Mouse (Mus musculus): ENCODE measurements around the gene Tas2r126.
"Not testable (repeated sequence)": the region's sequence is repeated elsewhere in the genome, so short reads cannot be mapped to it uniquely, and the experiment has no call there.

Tas2r126 gene

DNA sequence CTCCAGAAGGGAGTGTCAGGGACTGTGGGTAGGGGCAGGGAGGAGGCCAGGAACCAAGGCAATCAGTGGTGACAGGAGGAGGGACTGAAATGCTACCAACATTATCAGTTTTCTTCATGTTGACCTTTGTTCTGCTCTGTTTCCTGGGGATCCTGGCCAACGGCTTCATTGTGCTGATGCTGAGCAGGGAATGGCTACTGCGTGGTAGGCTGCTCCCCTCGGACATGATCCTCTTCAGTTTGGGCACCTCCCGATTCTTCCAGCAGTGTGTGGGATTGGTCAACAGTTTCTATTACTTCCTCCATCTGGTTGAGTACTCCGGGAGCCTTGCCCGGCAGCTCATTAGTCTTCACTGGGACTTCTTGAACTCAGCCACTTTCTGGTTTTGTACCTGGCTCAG is at the start of gene Tas2r126:
Gene Tas2r126, plus strand, starts transcription at position 90 of the 400 bp plus-strand sequence.
- no peak for DNase-seq (ENCODE audit: low read depth)

GRCm38 (mm10) chr6:42385635-42386034 is 48.7 kb upstream of the Tas2r126 start:
- no peak for DNase-seq (ENCODE audit: low read depth)

DNA sequence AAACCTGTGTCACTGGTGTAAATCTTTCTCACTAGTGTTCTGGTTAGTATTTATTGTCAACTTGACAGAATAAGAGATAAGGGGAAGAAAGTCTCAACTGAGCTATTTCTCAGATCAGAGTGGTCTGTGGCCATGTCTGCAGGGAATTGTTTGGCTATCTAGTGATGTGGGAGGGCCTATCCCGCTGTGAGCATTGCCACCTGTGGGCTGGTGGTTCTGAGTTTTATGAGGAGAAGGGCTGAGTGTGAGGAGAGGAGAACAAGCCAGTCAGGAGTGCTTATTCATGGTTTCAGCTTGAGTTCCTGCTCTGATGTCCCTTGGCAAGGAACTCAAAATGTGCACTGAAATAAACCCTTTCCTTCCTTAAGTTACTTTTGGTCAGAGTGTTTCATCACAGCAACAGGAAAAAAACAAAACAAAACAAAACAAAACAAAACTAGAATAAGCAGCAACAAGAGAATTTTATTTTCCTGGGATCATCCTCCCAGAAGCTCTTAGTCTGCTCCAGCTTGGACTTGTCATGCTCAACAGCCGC is 42.5 kb upstream of the Tas2r126 start:
- no peak for DNase-seq (ENCODE audit: low read depth)

DNA sequence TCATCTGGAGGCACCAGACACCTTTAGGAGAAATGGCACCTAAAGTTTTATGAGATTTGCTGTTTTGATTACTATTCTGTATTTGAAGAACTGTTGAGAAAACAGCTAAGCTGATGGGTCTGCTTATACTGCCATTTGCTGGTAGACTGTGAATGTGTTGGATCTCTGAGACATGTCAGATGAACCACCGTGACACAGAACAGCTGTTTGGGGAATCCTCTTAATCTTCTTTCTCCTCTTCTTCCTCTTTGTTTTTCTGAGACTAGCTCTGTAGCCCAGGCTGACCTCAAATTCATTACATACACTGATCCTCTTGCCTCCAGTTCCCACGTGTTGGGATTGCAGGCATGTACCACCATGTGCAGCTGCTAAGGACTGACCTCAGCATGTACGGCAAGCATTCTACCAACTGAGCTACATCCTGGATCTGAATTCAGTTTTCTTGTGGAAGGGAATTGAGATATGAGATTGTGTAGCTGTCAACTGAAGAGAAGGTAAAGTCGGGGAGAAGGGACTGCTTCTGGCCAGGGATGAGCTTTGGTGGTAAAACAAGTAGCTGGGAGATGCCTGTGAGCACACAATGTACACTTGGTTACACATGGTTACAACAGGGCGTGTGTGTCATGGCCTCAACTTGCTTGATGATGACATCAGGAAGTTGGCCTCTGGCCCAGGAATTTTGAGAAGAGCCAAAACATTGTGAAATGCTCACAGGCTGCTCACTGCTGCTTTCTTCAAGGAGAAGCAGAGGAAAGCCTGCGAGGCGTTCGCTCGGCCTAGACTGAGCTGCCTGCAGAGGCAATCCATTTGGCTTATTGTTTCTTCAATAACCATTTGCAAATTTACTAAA is 38.1 kb upstream of the Tas2r126 start:
- no peak for DNase-seq (ENCODE audit: low read depth)

- DNase-seq (ENCODE audit: low read depth): no peak
Observed at GRCm38 (mm10) chr6:42397041-42397657, 37.2 kb upstream of the Tas2r126 start.

GRCm38 (mm10) chr6:42398285-42398684 is 36.0 kb upstream of the Tas2r126 start:
- DNase-seq (ENCODE audit: low read depth): no peak

DNA sequence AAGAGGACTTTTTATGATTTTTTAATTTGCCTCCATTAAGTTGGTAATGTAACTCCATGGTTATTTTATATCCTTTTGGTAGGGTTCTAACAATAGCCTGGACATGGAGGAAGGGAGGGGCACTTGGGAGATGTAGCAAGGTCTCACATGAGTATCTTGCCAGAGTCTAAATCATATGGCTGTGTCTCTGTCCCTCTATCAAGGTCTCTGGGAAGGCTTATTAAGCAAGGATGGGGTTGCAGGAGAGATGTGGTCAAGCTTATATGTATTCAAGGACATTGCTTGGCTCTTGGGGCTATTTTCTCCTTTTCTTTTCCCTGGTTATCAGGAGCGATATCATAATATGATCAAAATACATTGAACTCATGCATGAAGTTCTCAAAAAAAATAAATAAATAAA is 35.3 kb upstream of the Tas2r126 start:
- DNase-seq (ENCODE audit: low read depth): no peak

DNA sequence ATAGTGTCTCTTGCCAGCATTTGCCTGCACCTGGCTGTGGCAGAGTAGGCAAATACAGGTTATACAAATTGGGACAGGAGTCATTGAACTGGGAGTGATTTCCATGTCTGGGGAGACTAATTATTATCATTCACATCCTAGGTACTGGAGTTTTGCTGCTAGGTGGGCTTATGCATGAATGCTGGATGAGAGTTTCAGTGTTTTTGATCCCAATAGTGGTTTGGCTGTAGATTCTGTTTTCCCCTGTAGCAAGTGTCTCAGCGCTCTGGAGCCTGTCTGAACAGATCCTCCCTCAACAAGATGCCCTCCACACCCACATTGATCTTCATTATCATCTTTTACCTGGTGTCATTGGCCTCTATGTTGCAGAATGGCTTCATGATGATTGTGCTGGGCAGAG is 34.4 kb upstream of the Tas2r126 start, which contains the start of gene Tas2r143:
Gene Tas2r143, plus strand, starts transcription at position 301 of the 400 bp plus-strand sequence.
- no peak for DNase-seq (ENCODE audit: low read depth)

- DNase-seq (ENCODE audit: low read depth): no peak
Observed at GRCm38 (mm10) chr6:42405134-42405533, 29.2 kb upstream of the Tas2r126 start, which contains the start of gene Tas2r135. Tas2r135 (plus strand) TSS chr6:42405434.

DNA sequence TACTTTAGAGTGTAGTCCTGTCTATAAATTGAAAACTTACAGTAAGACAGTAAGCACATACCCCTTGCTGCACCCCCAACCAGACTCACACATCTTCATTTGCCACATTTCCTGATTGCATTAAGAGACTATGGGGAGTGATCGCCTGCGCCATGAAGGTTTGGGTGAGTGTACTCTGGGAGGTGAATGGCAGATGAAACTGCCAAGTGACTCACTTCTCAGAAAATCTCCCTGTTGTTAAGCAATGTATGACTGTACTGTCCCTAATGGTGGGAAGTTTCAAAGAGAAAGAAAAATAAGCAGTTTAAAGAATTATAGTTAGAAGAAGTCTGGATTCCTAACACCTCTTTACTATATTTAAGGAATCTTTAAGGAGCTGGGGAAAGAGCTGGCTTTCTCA is 14.9 kb upstream of the Tas2r126 start:
- no peak for DNase-seq (ENCODE audit: low read depth)

DNA sequence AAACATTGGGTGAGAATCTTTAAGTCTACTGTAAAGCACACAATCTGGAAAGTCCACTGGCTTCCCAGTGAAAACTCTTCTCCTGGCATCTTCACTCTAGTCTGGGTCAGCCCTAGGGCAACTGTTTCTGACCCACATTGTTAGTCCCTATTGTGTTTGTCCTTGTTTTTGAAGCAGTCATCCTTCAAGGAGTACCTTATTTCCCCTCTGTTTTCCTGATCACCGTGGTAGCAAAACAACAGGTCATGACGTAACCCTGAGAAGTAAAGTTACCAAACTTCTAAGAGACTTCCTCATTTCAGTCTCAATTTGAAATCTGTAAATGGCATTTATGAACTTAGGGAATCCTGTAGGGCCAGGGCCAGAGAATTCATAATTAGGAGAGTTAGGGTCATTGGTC is 12.9 kb upstream of the Tas2r126 start:
- DNase-seq (ENCODE audit: low read depth): no peak

DNA sequence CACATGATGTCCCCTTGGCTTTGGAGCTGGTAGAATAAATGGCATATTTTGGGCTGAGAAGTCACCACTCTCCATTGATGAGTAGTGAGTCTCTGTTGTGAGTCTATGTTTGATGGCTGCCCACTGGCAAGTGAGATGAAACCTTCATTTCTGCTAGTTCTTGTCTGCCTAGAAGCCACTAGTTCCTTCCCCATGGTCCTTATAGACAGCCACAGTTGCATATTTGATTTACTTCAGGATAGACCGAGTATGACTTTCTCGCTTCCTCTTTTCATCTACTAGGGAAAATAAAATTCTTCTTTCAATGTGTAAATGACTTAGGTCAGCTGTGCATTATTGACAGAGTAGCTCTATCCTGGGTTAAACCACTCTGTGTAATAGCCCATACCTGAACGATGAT is 9.9 kb upstream of the Tas2r126 start:
- DNase-seq (ENCODE audit: low read depth): no peak

DNA sequence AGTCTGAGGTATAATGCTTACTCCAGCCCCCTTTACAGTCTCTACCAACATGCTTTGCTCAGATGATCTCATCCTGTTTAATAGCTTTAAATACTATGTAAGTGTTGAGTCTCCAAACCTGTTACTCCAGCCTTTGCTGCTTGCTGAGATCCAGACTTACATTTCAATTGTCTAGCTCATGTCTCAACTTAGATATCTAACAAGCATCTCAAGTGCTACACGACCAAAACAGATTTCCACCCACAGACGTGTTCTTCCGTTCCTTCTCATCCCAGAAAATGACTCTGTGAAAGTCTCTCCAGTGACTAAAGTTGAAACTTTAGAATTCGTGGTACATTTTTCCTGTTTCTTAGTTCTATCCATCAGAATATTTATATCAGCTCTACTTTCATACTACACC is 8.0 kb upstream of the Tas2r126 start:
- DNase-seq (ENCODE audit: low read depth): no peak

GRCm38 (mm10) chr6:42433554-42433953 is 781 bp upstream of the Tas2r126 start:
- no peak for DNase-seq (ENCODE audit: low read depth)

GRCm38 (mm10) chr6:42435490-42435889 is 1.2 kb downstream of the Tas2r126 start:
- no peak for DNase-seq (ENCODE audit: low read depth)

DNA sequence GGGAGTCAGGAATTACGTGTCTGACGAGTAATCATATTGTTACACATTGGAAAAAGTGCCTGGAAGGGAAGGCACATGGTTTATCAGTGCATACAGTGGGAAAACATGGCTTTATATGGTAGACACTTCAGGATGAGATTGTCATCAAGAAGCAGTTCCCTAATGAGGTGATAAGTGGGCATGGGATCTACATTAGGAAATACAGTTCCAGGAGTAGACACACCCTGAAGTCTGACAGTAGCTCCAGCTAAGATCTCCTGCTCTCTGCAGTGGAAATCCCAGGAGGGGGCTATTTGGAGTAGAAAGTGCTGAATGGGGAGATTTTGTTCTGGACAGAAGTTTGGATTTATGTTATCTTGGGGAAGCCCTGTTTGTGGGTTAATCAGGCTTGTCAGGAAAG is 7.1 kb downstream of the Tas2r126 start:
- no peak for DNase-seq (ENCODE audit: low read depth)

- DNase-seq (ENCODE audit: low read depth): no peak
Observed at GRCm38 (mm10) chr6:42444491-42444890, 10.2 kb downstream of the Tas2r126 start.

GRCm38 (mm10) chr6:42447381-42447780 is 13.0 kb downstream of the Tas2r126 start:
- no peak for DNase-seq (ENCODE audit: low read depth)

GRCm38 (mm10) chr6:42465096-42465495 is 30.8 kb downstream of the Tas2r126 start, which contains the start of gene Olfr458:
Olfr458 (minus strand) TSS chr6:42465196.
- no peak for DNase-seq (ENCODE audit: low read depth)

DNA sequence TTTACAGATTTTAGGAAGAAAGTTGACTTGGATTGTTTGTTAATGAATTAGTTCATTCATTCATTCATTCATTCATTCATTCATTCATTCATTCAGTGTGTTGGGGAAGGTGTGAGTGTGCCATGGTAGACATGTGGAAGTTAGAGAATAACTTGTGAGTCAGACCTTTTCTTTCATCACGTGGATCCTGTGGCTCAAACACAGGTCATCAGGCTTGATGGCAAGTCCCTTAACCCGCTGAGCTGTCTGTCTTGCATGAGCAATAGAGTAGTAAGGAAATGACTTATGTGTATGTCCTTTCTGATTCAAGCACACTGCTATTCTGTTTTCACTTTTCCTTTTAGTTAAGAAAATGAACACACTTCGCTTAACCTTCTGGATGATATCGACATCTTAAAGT is 36.2 kb downstream of the Tas2r126 start:
- no peak for DNase-seq (ENCODE audit: low read depth)

GRCm38 (mm10) chr6:42471298-42471697 is 37.0 kb downstream of the Tas2r126 start:
- DNase-seq (ENCODE audit: low read depth): not testable (repeated sequence)

GRCm38 (mm10) chr6:42476235-42476634 is 41.9 kb downstream of the Tas2r126 start, which contains the start of gene Olfr457:
Olfr457 (minus strand) TSS chr6:42476335.
- DNase-seq (ENCODE audit: low read depth): no peak

DNA sequence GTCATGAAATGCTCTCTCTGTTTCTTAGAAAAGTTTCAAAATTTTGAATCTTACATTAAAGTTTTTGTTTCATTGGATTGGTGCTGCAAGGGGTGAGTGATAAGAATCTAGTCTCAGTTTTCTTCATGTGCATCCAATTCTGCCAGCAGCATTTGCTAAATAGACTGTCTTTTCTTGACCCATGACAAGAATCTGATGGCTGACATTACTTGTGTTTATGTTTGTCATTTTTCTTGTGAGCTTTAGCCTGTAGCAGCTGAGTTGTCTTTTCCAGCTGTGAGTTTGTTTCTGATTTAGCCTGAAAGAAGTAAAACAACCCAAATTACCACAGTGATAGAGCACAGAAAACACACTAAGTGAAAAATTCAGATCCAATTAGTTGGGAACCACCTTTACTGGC is 50.3 kb downstream of the Tas2r126 start:
- DNase-seq (ENCODE audit: low read depth): no peak

All from naive thymus-derived CD4-positive, alpha-beta T cell, adult 2 months (primary cell).